Mouse (Mus musculus) bone marrow macrophage, adult 2 months (primary cell): ENCODE measurements around the gene Cmtm6.
"Not testable (repeated sequence)": the region's sequence is repeated elsewhere in the genome, so short reads cannot be mapped to it uniquely, and the experiment has no call there.

Experiments used
- CTCF ChIP-seq: IDR thresholded peaks from 2 replicates; pipeline ENCODE4 v1.5.1; 2012; ENCODE audit warnings: low read depth, mild to moderate bottlenecking, low read length, moderate library complexity
- POLR2A ChIP-seq: IDR thresholded peaks from 2 replicates; pipeline ENCODE4 v1.6.1; 2012; ENCODE audit warnings: mild to moderate bottlenecking, low read depth, low read length, borderline replicate concordance

DNA sequence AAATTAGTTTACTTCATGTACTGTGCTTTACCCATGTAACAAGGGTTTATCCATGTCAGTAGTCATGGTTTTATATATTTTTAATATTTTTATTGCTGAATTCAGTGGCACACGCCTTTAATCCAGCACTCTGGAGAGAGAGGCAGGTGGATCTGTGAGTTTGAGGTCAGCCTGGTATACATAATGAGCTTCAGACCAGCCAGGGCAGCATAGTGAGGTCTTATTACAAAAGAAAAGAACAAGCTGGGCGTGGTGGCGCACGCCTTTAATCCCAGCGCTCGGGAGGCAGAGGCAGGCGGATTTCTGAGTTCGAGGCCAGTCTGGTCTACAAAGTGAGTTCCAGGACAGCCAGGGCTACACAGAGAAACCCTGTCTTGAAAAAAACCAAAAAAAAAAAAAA is 35.3 kb upstream of the Cmtm6 start:
- TF ChIP-seq CTCF, POLR2A: not testable (repeated sequence)
